Mouse (Mus musculus) C2C12 (cell line): ENCODE results near the gene Poglut1. TPM values are rescaled to one million over a fixed set of nuclear protein-coding genes. Genes with fewer than 3 reads are reported as not detected.

Experiments used
- H3K27me3 ChIP-seq: one replicate; pipeline ENCODE4 v1.6.1; 2011; ENCODE audit not compliant: control insufficient read depth, insufficient read depth, insufficient read length
- H3K36me3 ChIP-seq: one replicate; pipeline ENCODE4 v1.6.1; 2011; ENCODE audit not compliant: control insufficient read depth, insufficient read depth
- H3K4me3 ChIP-seq: one replicate; pipeline ENCODE4 v1.5.1; 2011; ENCODE audit warnings: mild to moderate bottlenecking, control low read depth; ENCODE audit not compliant: poor library complexity, insufficient read depth, severe bottlenecking
- H3K79me2 ChIP-seq: one replicate; pipeline ENCODE4 v1.6.1; 2011; ENCODE audit not compliant: control insufficient read depth, insufficient read depth
- H3K79me3 ChIP-seq: one replicate; pipeline ENCODE4 v1.6.1; 2011; ENCODE audit warnings: low read depth, control low read depth
- H3ac ChIP-seq: one replicate; pipeline ENCODE3; 2011; ENCODE audit warnings: low read depth; ENCODE audit not compliant: control insufficient read depth, insufficient read length
- CEBPB ChIP-seq: IDR thresholded peaks from one replicate; pipeline ENCODE4 v1.6.1; 2011; ENCODE audit warnings: low read depth, mild to moderate bottlenecking, control low read depth, moderate library complexity
- CTCF ChIP-seq: IDR thresholded peaks from one replicate; pipeline ENCODE4 v1.5.1; 2011; ENCODE audit not compliant: control insufficient read depth, insufficient read depth, insufficient read length
- FOSL1 ChIP-seq: IDR thresholded peaks from one replicate; pipeline ENCODE4 v1.8.0; 2011; ENCODE audit warnings: mild to moderate bottlenecking, low read length; ENCODE audit not compliant: poor library complexity, insufficient read depth, severe bottlenecking
- MAX ChIP-seq: IDR thresholded peaks from one replicate; pipeline ENCODE4 v1.6.1; 2011; ENCODE audit warnings: mild to moderate bottlenecking, control low read depth
- MYOD1 ChIP-seq: IDR thresholded peaks from one replicate; pipeline ENCODE4 v1.6.1; 2011; ENCODE audit warnings: low read depth; ENCODE audit not compliant: control insufficient read depth, insufficient read length
- MYOG ChIP-seq: IDR thresholded peaks from one replicate; pipeline ENCODE4 v1.6.1; 2011; ENCODE audit not compliant: control insufficient read depth, insufficient read length; ENCODE audit errors: extremely low read depth
- USF1 ChIP-seq: IDR thresholded peaks from one replicate; pipeline ENCODE4 v1.6.1; 2011; ENCODE audit warnings: low read depth, mild to moderate bottlenecking, control low read depth, moderate library complexity
- polyA plus RNA-seq: library from polyadenylated mRNA; unstranded; fragments of >200 nt; fragmentation: generic; extraction: Trizol; gene quantifications from one replicate; pipeline ENCODE4 v1.2.1, GENCODE M21; 2012; ENCODE audit warnings: missing spikeins

Gene Poglut1
- polyA plus RNA-seq, 1 experiment, result 25.8 TPM

DNA sequence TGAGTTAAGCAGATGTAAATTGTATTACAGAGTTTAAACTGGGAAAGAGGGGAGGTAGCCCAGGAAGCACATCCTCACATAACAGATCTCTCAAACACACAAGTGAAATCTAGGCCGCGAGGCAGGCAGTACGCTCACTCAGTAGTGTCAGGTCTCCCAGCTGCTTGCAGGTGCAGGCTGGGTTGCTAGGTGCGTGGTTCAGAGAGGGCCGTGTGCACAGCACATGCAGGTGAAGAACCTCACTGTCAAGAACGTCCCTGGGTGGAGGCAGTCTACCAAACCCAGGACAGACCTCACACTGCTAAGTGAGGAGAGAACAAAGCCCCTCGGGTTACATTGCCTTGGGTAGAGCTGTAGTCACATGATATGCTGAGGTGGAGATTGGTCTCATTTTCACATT is 34.7 kb upstream of the Poglut1 start:
- Histone ChIP-seq H3K27me3 (no peaks in the 10 kb centered on the region), H3K36me3 (peaks cover 83% of the 10 kb centered on the region), H3K79me3 (no peaks in the 10 kb centered on the region), H3ac (no peak overlapping the region), H3K4me3 (no peak overlapping the region), H3K79me2 (no peaks in the 10 kb centered on the region)
- TF ChIP-seq USF1, result no peak
- no peak for TF ChIP-seq MAX
- no peak for TF ChIP-seq MYOD1
- no peak for TF ChIP-seq CTCF
- TF ChIP-seq CEBPB, result no peak
- no peak for TF ChIP-seq MYOG
- no peak for TF ChIP-seq FOSL1

DNA sequence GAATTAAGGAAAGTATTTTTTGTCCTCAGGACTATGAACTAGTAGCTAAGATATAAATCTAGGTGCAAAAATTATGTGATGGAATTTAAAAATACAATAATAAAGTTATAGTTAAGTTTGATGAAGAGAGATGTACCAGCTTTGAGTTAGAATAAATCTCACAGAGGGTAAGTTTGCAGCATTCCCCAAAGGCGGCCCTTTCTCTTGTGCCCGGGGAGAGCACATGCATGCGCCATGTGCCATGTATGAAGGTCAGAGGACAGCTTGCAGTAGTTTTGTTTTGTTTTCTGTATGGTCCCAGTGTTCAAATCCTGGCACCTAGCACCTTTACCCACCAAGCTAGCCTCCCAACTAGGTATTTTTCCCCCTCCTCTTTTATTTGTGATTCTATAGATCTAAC is 21.4 kb upstream of the Poglut1 start:
- H3K36me3 ChIP-seq, result peaks cover 49% of the 10 kb centered on the region
- H3K79me3 ChIP-seq, result peaks cover 26% of the 10 kb centered on the region
- H3ac ChIP-seq, result no peak overlapping the region
- no peaks in the 10 kb centered on the region for H3K27me3 ChIP-seq
- TF ChIP-seq MYOD1 (no peak), CEBPB (no peak), CTCF (no peak), MYOG (no peak), MAX (no peak), FOSL1 (no peak), USF1 (no peak)
- no peak overlapping the region for H3K4me3 ChIP-seq
- H3K79me2 ChIP-seq, result peaks cover 47% of the 10 kb centered on the region

DNA sequence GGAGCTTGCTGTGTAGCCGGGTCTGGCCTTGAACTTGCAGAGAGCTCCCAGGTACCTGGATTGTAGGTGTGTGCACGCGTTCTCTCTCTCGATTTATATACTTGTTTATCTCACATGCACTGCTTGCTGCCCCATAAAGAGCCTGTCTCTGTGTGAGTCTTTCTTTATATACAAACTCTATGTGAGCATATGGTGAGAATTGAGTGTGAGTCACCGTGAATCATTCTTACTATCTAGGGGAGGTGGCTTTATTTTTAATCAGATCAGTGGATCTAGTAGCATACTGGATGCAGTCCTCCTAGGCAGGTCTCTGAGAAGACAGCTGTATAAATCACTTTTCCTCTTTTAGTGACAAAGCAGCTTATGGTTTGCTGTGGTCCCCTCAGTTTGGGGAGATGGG is 18.1 kb upstream of the Poglut1 start:
- Histone ChIP-seq H3K79me3 (peaks cover 51% of the 10 kb centered on the region), H3K79me2 (peaks cover 80% of the 10 kb centered on the region), H3K27me3 (no peaks in the 10 kb centered on the region), H3K36me3 (peaks cover 42% of the 10 kb centered on the region), H3ac (no peak overlapping the region), H3K4me3 (no peak overlapping the region)
- TF ChIP-seq MYOD1 (peak; percentile 28), MYOG (no peak)

DNA sequence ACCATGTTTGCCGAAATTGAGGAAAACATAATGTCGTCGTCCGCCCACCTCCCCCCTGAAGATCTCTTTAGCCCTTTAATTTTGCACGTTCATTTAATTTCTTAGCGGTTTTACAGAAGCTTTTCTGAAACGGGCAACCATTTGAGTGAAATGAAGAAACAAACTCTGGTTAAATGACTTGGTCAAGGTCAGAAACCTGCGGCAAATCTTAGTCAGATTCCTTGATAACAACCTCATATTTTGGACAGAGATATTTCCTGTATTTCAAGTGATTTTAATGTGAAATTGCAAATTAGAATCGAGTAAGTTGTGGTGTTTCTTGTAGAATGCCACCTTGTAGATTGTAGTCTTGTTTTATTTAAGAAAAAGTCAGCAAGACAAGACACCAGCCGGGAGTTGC is 13.5 kb upstream of the Poglut1 start:
- H3K79me3 ChIP-seq, result peaks cover 42% of the 10 kb centered on the region
- H3K4me3 ChIP-seq, result peak overlapping the region; percentile 76
- H3K36me3 ChIP-seq, result peaks cover 14% of the 10 kb centered on the region
- H3K79me2 ChIP-seq, result peaks cover 60% of the 10 kb centered on the region
- no peak overlapping the region for H3ac ChIP-seq
- H3K27me3 ChIP-seq, result peaks cover 3% of the 10 kb centered on the region
- TF ChIP-seq CTCF (no peak), USF1 (no peak), FOSL1 (no peak), CEBPB (no peak), MAX (no peak), MYOD1 (no peak), MYOG (no peak)

DNA sequence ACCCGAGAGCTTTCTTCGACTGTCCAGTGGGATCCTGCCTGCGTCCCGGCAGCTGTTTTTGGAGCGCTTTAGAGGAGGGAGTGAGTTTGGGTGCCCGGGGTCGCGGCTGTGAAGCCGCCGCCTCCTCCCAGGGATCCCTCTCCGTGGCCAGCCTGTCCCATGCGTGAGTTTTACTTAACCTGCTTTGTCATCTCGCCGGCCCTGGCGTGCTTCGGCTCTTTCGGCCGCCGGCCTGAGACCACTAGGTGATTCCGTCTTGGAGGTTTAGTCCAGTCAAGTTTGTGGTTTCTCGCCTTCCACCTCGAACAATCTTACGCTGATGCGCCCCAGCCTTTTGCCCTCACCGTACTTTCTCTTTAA is 12.9 kb upstream of the Poglut1 start:
- Histone ChIP-seq H3K4me3 (peak overlapping the region; percentile 76), H3K79me3 (peaks cover 39% of the 10 kb centered on the region), H3ac (peak overlapping the region; percentile 84), H3K27me3 (peaks cover 3% of the 10 kb centered on the region), H3K79me2 (peaks cover 55% of the 10 kb centered on the region), H3K36me3 (peaks cover 13% of the 10 kb centered on the region)
- no peak for TF ChIP-seq MAX
- no peak for TF ChIP-seq USF1
- TF ChIP-seq MYOG, result no peak
- no peak for TF ChIP-seq CTCF
- TF ChIP-seq MYOD1, result no peak
- TF ChIP-seq CEBPB, result no peak
- TF ChIP-seq FOSL1, result no peak
